Mouse (Mus musculus) midbrain, embryonic 10.5 days (tissue): ENCODE data around the gene Sirt7. TPM values are rescaled to one million over a fixed set of nuclear protein-coding genes. Genes with fewer than 3 reads are reported as not detected.
A peak's percentile ranks its signal among the peaks of the same experiment; 100 is the strongest.

ENCODE experiments used
- DNase-seq: peaks from one replicate; pipeline ENCODE4 v3.0.0-alpha.2; 2017; ENCODE audit warnings: low spot score
- H3K27ac ChIP-seq: fragments of 300-500 bp; sonication (generic); replicated peaks from 2 replicates; pipeline ENCODE4 v1.5.1; 2016; ENCODE audit warnings: mild to moderate bottlenecking
- H3K27me3 ChIP-seq: fragments of 300-500 bp; sonication (generic); 2 replicates; pipeline ENCODE4 v1.6.1; 2016; ENCODE audit warnings: low read depth, mild to moderate bottlenecking; ENCODE audit not compliant: poor library complexity, severe bottlenecking
- H3K36me3 ChIP-seq: fragments of 300-500 bp; sonication (generic); 2 replicates; pipeline ENCODE4 v1.6.1; 2016; ENCODE audit warnings: mild to moderate bottlenecking, moderate library complexity
- H3K4me1 ChIP-seq: fragments of 300-500 bp; sonication (generic); 2 replicates; pipeline ENCODE4 v1.6.1; 2016
- H3K4me3 ChIP-seq: fragments of 300-500 bp; sonication (generic); 2 replicates; pipeline ENCODE4 v1.5.1; 2016; ENCODE audit warnings: mild to moderate bottlenecking, moderate library complexity
- H3K9me3 ChIP-seq: fragments of 300-500 bp; sonication (generic); replicated peaks from 2 replicates; pipeline ENCODE4 v1.6.1; 2016; ENCODE audit warnings: mild to moderate bottlenecking
- WGBS: fragments of 180-500 bp; shearing (Covaris S2); methylation state at CpG from one replicate; pipeline ENCODE4 v1.1.7; 2016; 5-methylcytosine and 5-hydroxymethylcytosine counted together
- polyA plus RNA-seq: library from polyadenylated mRNA; unstranded; fragments of >200 nt; fragmentation: Nextera tagmentation; extraction: Ambion mirVana; gene quantifications from 2 replicates; pipeline ENCODE4 v1.2.1, GENCODE M21; 2016

The Sirt7 gene
- polyA plus RNA-seq, 1 experiment from 2014 or later = 34.2 TPM

GRCm38 (mm10) chr11:120623961-120624679 lies 920 bp downstream of the Sirt7 start:
- Histone ChIP-seq H3K9me3 (no peaks in the 10 kb centered on the region), H3K4me1 (peaks cover 30% of the 10 kb centered on the region), H3K27me3 (no peaks in the 10 kb centered on the region), H3K4me3 (peak overlapping the region; percentile 97), H3K27ac (peak overlapping the region; percentile 85), H3K36me3 (peaks cover 69% of the 10 kb centered on the region)
- WGBS = 12% methylated on average over 30 of the region's 30 CpGs
- DNase-seq = peak; percentile 62

DNA sequence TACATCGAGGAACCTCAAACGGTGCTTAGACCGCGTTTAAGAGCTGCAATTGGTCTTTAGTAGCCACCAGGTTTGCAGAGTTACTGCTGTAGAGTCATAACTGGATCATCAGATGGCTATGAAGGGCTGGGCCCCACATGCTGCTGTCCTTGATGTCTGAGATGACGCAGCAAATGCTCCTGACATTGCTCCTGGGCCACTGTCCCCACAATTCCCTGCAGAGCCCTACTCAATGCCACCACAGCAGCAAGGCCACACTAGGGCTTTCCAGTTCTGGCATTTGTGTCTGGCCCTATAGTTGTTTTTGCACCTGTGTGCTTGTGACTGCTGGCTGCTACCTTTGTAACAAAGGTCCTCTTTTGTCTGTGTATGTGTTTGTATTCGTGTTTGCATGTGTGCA lies 2.2 kb downstream of the Sirt7 start:
- Histone ChIP-seq H3K27me3 (no peaks in the 10 kb centered on the region), H3K9me3 (no peaks in the 10 kb centered on the region), H3K4me3 (no peak overlapping the region), H3K36me3 (peaks cover 72% of the 10 kb centered on the region), H3K4me1 (peaks cover 34% of the 10 kb centered on the region), H3K27ac (no peak overlapping the region)
- no peak for DNase-seq
- WGBS = 92% methylated on average over 6 of the region's 6 CpGs

DNA sequence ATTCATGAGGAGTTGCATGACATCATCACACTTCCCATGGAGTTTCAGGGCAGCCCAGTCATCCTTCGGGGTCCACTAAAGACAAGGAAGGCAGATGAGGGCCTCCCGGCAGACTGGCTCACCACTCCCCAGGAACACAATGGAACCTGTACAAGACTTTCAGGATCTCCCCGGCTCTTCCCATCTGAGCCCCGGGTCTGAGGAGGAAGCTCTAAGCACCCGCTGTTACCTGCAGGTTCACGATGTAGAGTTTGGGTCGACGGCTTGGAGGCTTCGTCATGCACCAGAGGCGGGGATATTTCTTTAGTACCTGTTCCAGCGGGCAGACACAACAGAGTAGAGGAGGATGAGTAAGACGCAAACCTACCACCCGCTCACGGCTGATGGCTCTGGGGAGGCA lies 4.8 kb downstream of the Sirt7 start:
- Histone ChIP-seq H3K27me3 (no peaks in the 10 kb centered on the region), H3K27ac (no peak overlapping the region), H3K36me3 (peaks cover 66% of the 10 kb centered on the region), H3K9me3 (no peaks in the 10 kb centered on the region), H3K4me1 (peaks cover 47% of the 10 kb centered on the region), H3K4me3 (no peak overlapping the region)
- no peak for DNase-seq
- 94% methylated on average over 14 of the region's 14 CpGs for WGBS

DNA sequence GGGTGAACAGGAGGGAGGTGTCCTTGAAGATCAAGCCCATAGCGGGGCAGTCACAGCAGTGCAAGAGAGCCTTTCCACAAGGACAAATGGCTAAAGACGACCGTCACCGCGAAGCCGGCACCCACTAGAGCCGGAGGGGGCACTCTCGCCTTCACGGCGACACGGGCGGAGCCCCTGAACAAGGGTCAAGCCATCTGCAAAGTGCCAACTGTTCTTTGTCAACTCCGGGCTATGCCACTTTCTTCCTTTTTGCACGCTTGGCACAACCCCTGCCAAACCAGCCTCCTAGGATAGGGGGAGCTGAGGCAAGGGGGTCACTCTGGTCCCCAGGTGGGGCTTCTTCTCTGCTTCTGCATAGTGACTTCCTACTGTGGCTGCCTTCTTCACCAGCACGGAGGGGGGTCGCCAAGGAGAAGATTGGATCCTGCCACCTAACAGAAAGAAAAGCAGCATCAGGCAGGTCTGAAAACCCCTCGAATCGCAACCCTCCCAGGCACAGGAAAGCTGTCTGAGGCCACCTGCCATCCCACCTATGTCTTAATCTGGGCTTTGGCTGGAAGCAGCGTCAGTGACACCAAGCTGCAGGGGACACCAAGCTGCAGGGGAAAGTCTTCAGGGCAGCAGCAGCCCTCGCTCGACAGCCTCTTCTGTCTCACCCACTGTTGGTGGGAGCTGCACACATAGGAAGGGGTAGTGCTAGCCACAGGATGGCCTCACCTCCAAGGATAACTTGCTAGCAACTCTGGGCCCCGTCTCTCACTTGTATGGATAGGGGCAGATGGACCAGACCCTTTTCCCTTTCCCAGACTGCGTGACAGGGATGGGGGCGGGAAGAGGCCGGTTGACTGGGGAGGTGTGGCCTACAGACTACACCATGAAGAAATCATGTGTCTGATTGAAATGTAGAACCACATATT lies 6.2 kb downstream of the Sirt7 start:
- Histone ChIP-seq H3K27me3 (no peaks in the 10 kb centered on the region), H3K4me3 (peak overlapping the region; percentile 83; the same call in 1 of the 2 replicates), H3K36me3 (peaks cover 78% of the 10 kb centered on the region), H3K9me3 (no peaks in the 10 kb centered on the region), H3K4me1 (peaks cover 38% of the 10 kb centered on the region), H3K27ac (peak overlapping the region; percentile 89)
- DNase-seq = no peak
- WGBS = 95% methylated on average over 25 of the region's 25 CpGs

- peaks cover 81% of the 10 kb centered on the region for H3K36me3 ChIP-seq
Measured at GRCm38 (mm10) chr11:120617519-120618112, 7.4 kb downstream of the Sirt7 start, which contains the start of gene Pcyt2. TSS of gene Pcyt2 (minus strand) at chr11:120617936.

GRCm38 (mm10) chr11:120616617-120617294 lies 8.3 kb downstream of the Sirt7 start:
- WGBS = 57% methylated on average over 4 of the region's 4 CpGs

More at GRCm38 (mm10) chr11:120617519-120618112, 7.4 kb downstream of the Sirt7 start, which contains the start of gene Pcyt2:
- Histone ChIP-seq H3K27ac (peak within 1 kb of the TSS; percentile 89), H3K4me3 (peak within 1 kb of the TSS; percentile 83), H3K27me3 (no peaks in the 10 kb centered on the region), H3K9me3 (no peaks in the 10 kb centered on the region), H3K4me1 (peaks cover 34% of the 10 kb centered on the region)
- DNase-seq = peak; percentile 90
- under 1% methylated on average over 55 of the region's 56 CpGs for WGBS

DNA sequence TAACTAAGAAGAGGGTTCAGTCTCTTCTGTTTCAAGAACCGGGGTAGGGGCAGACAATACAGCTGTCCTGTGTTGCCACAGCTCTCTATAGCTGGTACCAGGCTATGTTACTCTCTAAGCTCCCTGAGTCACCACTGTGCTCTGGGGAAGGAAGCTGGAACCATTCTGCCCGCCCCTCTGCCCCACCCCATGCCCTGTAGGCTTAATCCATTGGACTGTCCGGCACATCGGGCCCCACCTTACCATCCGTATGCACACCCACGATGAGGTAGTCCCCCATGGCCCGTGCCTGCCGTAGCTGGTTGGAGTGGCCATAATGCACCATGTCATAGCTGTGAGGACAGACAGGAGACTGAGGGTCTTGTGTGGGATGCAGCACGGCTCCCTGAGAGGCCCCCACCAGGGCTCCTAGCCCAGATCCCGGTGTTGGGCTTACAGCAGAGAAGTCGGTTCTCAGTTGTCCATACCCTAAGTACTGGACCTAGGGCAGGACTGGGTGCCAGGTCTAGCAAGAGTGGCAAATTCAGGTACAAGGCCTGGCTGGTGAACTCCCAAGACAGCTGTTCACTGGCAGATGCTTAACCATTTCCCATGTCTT lies 9.3 kb downstream of the Sirt7 start:
- Histone ChIP-seq H3K27ac (no peak overlapping the region), H3K9me3 (no peaks in the 10 kb centered on the region), H3K27me3 (no peaks in the 10 kb centered on the region), H3K4me1 (peaks cover 34% of the 10 kb centered on the region), H3K36me3 (peaks cover 81% of the 10 kb centered on the region), H3K4me3 (peak overlapping the region; percentile 20; the same call in 1 of the 2 replicates)
- DNase-seq = no peak
- 92% methylated on average over 11 of the region's 11 CpGs for WGBS

More at GRCm38 (mm10) chr11:120616617-120617294, 8.3 kb downstream of the Sirt7 start:
- peak overlapping the region; percentile 89 for H3K27ac ChIP-seq
- DNase-seq = no peak
- H3K4me3 ChIP-seq = peak overlapping the region; percentile 83
- H3K9me3 ChIP-seq = no peaks in the 10 kb centered on the region
- H3K4me1 ChIP-seq = peaks cover 34% of the 10 kb centered on the region
- no peaks in the 10 kb centered on the region for H3K27me3 ChIP-seq
- H3K36me3 ChIP-seq = peaks cover 81% of the 10 kb centered on the region

GRCm38 (mm10) chr11:120615167-120615566 lies 9.9 kb downstream of the Sirt7 start:
- Histone ChIP-seq H3K9me3 (no peaks in the 10 kb centered on the region), H3K36me3 (peaks cover 81% of the 10 kb centered on the region), H3K4me3 (0 out of 2 replicates have a peak overlapping the region, but pooled peaks have one; percentile 20), H3K27me3 (no peaks in the 10 kb centered on the region), H3K4me1 (peaks cover 34% of the 10 kb centered on the region), H3K27ac (no peak overlapping the region)
- 95% methylated on average over 6 of the region's 6 CpGs for WGBS
- DNase-seq = no peak

- Histone ChIP-seq H3K36me3 (peaks cover 80% of the 10 kb centered on the region), H3K27me3 (peaks cover 9% of the 10 kb centered on the region)
- WGBS = 89% methylated on average over 8 of the region's 8 CpGs
Measured at GRCm38 (mm10) chr11:120613976-120614375, 11.1 kb downstream of the Sirt7 start.

GRCm38 (mm10) chr11:120613481-120613972 lies 11.5 kb downstream of the Sirt7 start:
- Histone ChIP-seq H3K27me3 (peaks cover 14% of the 10 kb centered on the region), H3K4me3 (no peak overlapping the region), H3K27ac (no peak overlapping the region), H3K36me3 (peaks cover 76% of the 10 kb centered on the region), H3K4me1 (peaks cover 47% of the 10 kb centered on the region), H3K9me3 (no peaks in the 10 kb centered on the region)
- 91% methylated on average over 10 of the region's 10 CpGs for WGBS
- no peak for DNase-seq

More at GRCm38 (mm10) chr11:120613976-120614375, 11.1 kb downstream of the Sirt7 start:
- H3K4me3 ChIP-seq = 0 out of 2 replicates have a peak overlapping the region, but pooled peaks have one; percentile 9
- DNase-seq = no peak
- peaks cover 43% of the 10 kb centered on the region for H3K4me1 ChIP-seq
- H3K27ac ChIP-seq = no peak overlapping the region
- H3K9me3 ChIP-seq = no peaks in the 10 kb centered on the region

GRCm38 (mm10) chr11:120612763-120613162 lies 12.3 kb downstream of the Sirt7 start:
- Histone ChIP-seq H3K4me3 (peak overlapping the region; percentile 16; the same call in 1 of the 2 replicates), H3K27ac (no peak overlapping the region), H3K4me1 (peaks cover 47% of the 10 kb centered on the region), H3K36me3 (peaks cover 68% of the 10 kb centered on the region), H3K9me3 (no peaks in the 10 kb centered on the region), H3K27me3 (peaks cover 22% of the 10 kb centered on the region)
- DNase-seq = peak; percentile 72
- 54% methylated on average over 6 of the region's 6 CpGs for WGBS
